Mouse (Mus musculus) left cerebral cortex, adult 18-20 months (tissue): ENCODE results near the gene Acrv1. TPM values are rescaled to one million over a fixed set of nuclear protein-coding genes. Genes with fewer than 3 reads are reported as not detected.
"Not testable (repeated sequence)": the region's sequence is repeated elsewhere in the genome, so short reads cannot be mapped to it uniquely, and the experiment has no call there.

ENCODE experiments used
- DNase-seq, 2 experiments: peaks; one replicate each; pipeline ENCODE4 v3.0.0; 2021 to 2022; ENCODE audit warnings: low spot score in 2 of 2, mixed read lengths in 1 of 2
- long read RNA-seq, 2 experiments: library from polyadenylated mRNA; stranded (forward); transcript quantifications; one replicate each; pipeline ENCODE4 v2.0.0; 2021
- total RNA-seq, 2 experiments: library from RNA; stranded (reverse); gene quantifications; 2 replicates each; pipeline ENCODE4 v1.2.3; 2021

The Acrv1 gene
- not detected for total RNA-seq
- long read RNA-seq, experiment 1, result 0 reads
- long read RNA-seq, experiment 2, result 0 reads

DNA sequence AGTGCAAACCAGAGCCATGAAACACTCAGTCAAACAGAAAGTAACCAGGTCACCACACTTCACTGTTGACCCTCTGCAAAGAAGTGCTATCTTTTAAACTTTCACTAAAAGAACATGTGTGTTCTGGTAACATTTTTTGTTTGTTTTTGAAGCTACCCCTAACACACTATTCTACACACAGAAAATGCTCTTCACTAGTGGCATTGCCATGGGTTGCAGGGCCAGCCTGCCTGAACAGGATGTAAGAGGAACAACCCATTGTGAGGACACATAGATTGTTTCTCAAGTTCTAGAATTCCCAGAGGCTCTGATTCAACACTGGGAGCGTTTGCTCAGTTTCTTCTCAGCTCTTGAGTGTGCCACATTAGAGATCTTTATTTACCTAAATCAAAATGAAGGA lies at the start of gene Acrv1:
Gene Acrv1 (plus strand): TSS at position 301 of the 400 bp plus-strand sequence.
- DNase-seq, result no peak

DNA sequence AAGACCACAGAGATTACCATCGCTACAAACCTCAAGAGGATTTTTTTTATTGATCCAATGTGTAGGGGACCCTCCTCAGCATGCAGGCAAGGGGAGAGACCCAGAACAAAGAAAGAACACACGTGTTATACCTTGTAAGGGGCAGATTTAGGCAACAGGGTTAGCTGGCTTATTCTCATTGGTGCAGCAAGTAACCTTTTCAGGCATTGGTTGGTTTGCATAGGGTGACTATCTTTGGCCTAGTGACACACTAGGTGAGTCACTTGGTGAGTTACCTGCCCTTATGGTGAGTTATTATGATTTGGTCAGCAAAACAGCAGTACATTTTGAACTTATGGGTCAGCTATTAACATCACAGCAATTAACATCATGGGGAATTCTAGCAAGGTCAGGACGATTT lies 49.7 kb upstream of the Acrv1 start, which contains the start of gene A630095E13Rik:
Gene A630095E13Rik (minus strand): TSS at position 101 of the 400 bp plus-strand sequence.
- DNase-seq, result not testable (repeated sequence)

DNA sequence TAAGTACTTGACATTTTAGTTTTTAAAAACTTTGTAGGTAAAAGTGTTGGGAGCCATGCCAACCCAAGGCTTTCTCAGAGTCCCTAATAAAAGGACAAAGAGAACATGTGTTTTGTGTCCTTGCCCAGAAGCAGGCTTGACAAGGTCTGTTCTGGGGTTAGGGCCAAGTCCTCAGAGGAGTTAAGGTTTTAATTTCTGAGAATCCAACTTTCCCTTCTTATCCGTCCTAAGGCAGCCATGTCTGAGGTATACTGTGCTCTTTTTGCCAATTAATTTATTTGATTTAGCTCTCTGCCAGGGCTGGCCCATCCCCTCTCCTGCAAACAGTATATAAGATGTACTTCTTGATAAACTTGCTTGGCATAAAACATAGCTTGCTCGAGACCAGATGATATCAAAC lies 11.6 kb upstream of the Acrv1 start:
- no peak for DNase-seq

DNA sequence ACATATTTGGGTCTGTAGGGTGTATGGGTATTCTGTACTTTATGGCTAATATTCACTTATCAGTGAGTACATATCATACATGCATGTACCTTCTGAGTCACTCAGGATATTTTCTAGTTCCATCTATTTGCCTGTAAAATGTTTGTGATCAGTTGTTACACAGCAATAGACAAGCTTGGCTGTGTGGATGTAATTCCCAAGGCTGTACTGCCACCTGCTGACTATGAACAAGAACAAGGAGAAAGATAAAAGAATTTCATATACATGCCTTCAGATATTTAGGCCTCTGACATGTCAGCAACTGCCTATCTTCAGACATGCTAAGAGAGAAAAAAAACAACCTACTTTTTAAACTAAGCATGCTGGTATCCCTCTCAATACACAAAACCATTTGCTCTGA lies 5.7 kb upstream of the Acrv1 start:
- peak; percentile 19 to 34 for DNase-seq

DNA sequence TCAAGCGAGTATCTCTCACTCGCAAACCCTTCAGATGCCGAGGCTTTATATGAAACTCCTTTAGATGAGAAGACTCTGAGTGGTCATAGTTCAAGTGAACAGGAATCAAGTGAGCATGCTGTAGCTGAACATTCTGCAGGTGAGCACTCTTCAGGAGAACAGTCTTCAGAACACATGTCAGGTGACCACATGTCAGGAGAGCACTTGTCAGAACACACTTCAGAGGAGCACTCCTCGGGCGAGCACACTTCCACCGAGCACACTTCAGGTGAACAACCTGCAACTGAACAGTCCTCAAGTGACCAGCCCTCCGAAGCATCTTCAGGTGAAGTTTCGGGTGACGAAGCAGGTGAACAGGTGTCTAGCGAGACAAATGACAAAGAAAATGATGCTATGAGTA lies 1.3 kb downstream of the Acrv1 start:
- DNase-seq, result no peak

DNA sequence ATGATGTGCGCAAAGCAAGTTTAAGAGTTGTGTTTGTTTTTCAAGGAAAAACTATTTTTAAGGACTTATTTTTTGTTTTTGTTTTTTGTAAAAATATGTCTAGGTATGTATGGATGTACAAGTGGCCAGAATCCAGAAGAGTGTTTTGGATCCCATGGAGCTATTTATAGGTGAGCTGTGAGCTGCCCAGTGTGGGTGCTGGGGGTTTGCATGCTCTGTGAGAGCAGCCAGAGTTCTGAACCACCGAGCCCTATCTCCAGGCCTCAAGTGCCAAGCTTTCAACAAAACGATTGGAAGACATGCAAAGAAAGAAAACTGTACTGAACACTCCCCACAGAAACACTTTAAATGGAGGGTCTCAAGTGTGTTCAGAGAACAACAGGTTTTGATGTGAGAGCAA lies 12.9 kb downstream of the Acrv1 start:
- DNase-seq, result no peak

DNA sequence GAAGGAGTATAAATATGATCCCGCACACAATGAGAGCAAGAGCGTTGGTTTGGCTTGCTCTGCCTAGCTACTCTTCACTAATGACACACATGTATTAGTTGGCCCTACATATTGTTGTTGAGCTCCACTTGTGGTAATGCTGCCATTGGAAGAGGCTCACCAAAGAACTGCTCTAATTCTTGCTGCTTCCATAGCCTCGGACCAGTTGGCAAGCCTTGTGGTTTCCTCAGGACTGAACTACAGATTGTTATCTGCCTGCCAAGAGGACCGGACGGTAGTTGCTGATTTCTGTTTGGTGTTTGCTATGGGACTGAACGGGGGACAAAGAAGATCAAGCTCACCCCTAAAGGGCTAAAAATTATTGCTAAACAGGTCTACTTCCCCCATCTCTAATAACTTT lies 14.3 kb downstream of the Acrv1 start:
- no peak for DNase-seq

DNA sequence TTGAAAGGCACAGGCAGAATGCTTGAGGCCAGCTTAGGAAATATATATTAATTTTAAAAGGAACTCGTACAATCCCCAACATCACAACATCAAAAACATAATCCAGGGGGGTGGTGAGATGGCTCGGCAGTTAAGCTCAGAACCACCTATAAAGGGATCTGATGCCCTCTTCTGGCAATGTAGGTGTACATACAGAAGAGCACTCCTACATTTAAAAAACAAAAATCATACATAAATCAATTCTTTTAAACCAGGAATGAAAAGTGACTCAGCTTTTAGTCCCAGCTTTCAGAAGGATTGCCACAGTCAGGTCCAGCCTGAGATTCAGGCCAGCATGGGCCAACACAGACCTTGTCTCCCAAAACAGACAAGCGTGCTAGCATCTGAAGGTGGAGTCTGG lies 23.6 kb downstream of the Acrv1 start:
- no peak for DNase-seq

DNA sequence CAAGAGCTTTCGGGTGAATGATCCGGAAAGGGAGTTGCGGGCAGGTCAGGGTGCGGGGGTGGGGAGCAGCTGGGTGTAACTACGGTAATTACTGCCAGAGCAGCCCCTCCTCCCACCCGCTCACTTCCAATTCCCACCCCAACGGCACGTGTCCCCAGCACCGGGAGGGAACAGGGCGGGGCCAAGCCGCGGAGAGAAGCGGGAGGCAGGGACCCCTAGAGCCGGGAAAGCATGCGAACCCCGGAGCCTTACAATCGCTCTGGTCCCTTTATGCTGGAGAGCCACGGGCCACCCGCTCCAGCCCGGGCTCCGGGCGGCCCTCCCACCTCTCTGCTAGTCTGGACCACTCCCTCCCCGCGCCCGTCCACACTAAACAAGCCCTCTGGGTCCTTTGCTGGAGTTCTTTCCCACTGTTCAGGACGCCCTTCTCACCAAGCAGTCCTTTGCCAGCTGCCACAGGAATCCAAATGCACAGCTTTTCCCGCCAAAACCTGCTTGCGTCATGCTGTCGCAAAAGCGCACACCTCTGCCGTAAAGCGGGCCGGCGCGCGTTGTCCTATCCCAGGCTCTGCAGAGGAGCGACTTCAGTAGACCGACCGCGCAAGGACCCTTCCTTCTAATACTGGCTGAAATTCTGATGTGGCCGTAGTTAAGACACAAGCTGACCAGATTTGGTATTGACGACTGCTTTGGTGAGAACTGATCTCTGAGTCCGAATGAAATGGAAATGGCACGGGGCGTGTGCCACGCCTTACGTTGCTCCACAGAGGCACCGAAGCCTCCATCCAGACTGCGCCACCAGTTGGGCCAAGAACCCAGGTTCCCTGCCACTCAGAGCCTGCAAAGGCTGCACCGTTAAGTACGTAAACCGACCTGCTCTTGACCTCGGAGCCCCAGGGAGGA lies 33.4 kb downstream of the Acrv1 start:
- DNase-seq, result peak; percentile 92 to 93

DNA sequence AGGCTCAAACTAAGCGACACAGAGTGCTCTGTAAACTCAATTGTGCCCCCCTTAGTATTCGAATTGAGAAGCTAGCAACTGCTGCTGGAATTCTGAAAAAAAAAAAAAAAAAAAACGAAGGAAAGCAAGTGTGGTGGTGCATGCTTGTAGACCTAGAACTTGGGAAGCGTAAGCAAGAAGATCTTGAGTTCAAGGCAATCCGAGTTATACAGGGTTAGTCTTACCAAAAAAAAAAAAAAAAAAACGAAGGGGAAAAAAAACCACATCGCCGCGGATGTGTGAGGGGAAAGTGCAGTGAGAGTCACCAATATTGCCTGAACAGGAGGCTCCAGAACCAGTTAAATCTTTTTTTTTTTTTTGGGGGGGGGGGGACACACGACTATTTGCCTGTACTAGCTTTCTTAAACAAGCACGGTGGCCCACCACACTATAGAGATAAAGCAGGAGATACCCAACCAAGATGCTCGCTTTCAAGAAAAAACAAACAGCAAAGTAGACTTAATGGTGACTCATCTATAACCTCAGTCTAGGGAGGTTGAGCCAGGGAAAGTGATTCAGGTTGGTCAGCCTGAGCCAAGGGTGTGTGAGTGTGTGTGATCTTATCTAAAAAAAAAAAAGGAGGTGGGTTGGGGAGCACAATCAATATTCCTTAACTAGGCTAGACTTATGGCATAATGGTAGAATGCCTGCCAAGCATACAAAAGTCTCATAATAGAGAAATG lies 34.2 kb downstream of the Acrv1 start, which contains the start of gene Chek1:
Gene Chek1 (minus strand): TSS at position 32 of the 722 bp plus-strand sequence.
- DNase-seq, result no peak

Other genes with a start within 250 kb of the Acrv1 start
- gene Gm9513, start 217.6 kb upstream of the Acrv1 start, total RNA-seq, result not detected
- not detected for gene Gm5615, start 151.3 kb upstream of the Acrv1 start, total RNA-seq
- gene Gm17689, start 110.6 kb upstream of the Acrv1 start, total RNA-seq, result not detected
- gene A630095E13Rik, start 49.8 kb upstream of the Acrv1 start, total RNA-seq, result not detected
- 1 to 10 TPM; 2.1 to 3.2 TPM for gene Chek1, start 33.8 kb downstream of the Acrv1 start, total RNA-seq
- 10 to 100 TPM; 73.9 to 77.3 TPM for gene Stt3a, start 74.5 kb downstream of the Acrv1 start, total RNA-seq
- 100 to 1,000 TPM; 107 to 120 TPM for gene Ei24, start 104.2 kb downstream of the Acrv1 start, total RNA-seq
- gene Fez1, start 128.6 kb downstream of the Acrv1 start, total RNA-seq, result 100 to 1,000 TPM; 260 to 266 TPM